Mouse (Mus musculus) G1E (cell line): ENCODE measurements at regions not wholly inside any gene's neighbourhood (a gene's known extent, or its start where the extent isn't known, plus 50 kb on each side); places are given as distances from the start of the nearest gene placed in this dataset.

ENCODE experiments used
- CTCF ChIP-seq: IDR thresholded peaks from 2 replicates; pipeline ENCODE4 v1.5.1; 2012; ENCODE audit warnings: low read depth, low read length, inconsistent platforms, mixed read lengths
- GATA2 ChIP-seq: IDR thresholded peaks from 2 replicates; pipeline ENCODE4 v1.6.1; 2012; ENCODE audit warnings: low read depth, low read length, inconsistent platforms, borderline replicate concordance
- TAL1 ChIP-seq: conservative IDR thresholded peaks from 2 replicates; pipeline ENCODE4 v1.6.1; 2012; ENCODE audit warnings: low read depth, low read length, inconsistent platforms, mixed read lengths

DNA sequence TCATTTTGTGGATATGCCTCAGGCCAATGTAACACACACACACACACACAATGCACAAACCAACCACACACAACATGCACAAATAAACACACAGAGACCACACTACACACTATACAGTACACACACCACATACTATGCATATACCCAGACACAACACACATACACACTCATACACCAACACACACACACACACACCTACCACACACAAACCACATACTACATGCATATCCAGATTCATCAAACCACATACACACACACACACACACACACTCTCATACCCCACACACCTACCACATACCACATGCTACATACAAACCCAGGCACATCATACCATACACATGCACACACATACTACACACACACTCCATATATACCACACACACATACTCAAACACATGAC lies 237.0 kb upstream of the Lyplal1 start:
- TF ChIP-seq CTCF (no peak), GATA2 (no peak), TAL1 (no peak)
